Mouse (Mus musculus): ENCODE results near the gene Mpp3.

DNA sequence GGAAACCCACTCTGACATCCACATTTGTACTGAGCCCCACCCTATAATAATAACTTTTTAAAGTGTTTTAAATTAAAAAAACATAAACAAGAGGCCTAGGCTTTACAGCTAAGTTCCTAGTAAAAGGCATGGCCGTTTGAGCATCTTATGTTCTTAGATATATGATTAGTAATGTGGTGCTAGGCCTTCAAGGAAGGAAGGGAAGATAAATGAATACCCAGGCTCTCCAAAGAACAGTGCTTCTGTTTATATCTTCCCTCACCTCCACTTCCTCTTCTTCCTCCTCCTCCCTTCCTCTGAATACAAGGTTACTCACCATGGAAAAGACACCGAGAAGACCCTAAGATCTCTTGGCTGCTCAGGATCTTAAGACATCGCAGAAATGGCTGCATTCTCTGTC lies 36.4 kb downstream of the Mpp3 start:
- TF ChIP-seq GATA1 (IDR thresholded peaks at IDR 0.05; ENCODE audit: borderline replicate concordance, low read length) (no peak), FLI1 (IDR thresholded peaks at IDR 0.05; ENCODE audit: low read length) (no peak)

All from megakaryocyte, embryonic 14.5 days (primary cell).